Mouse (Mus musculus) liver, adult 2 months (tissue): ENCODE measurements around the gene Tgtp1. TPM values are rescaled to one million over a fixed set of nuclear protein-coding genes. Genes with fewer than 3 reads are reported as not detected.
"Not testable (repeated sequence)": the region's sequence is repeated elsewhere in the genome, so short reads cannot be mapped to it uniquely, and the experiment has no call there.

Experiments used
- DNase-seq: peaks from one replicate; pipeline ENCODE4 v3.0.0-alpha.2; 2011; ENCODE audit warnings: low read depth, low spot score; ENCODE audit errors: extremely low read depth
- H3K27ac ChIP-seq: fragments of 200-500 bp; replicated peaks from 2 replicates; pipeline ENCODE4 v1.5.1; 2012; ENCODE audit warnings: low read depth, mild to moderate bottlenecking, control low read depth, inconsistent platforms, low read length; ENCODE audit not compliant: insufficient read depth
- H3K27me3 ChIP-seq: fragments of 200-500 bp; 2 replicates; pipeline ENCODE4 v1.6.1; 2012; ENCODE audit warnings: mild to moderate bottlenecking, moderate library complexity, low read length, inconsistent platforms; ENCODE audit not compliant: control insufficient read depth, insufficient read depth
- H3K36me3 ChIP-seq: fragments of 200-500 bp; 2 replicates; pipeline ENCODE4 v1.6.1; 2012; ENCODE audit warnings: low read length, inconsistent platforms; ENCODE audit not compliant: control insufficient read depth, insufficient read depth
- H3K4me1 ChIP-seq: fragments of 200-500 bp; 2 replicates; pipeline ENCODE4 v1.6.1; 2011; ENCODE audit warnings: low read length; ENCODE audit not compliant: control insufficient read depth, insufficient read depth
- H3K4me3 ChIP-seq: fragments of 200-500 bp; 2 replicates; pipeline ENCODE4 v1.5.1; 2011; ENCODE audit warnings: low read depth, mild to moderate bottlenecking, control low read depth, low read length, moderate library complexity; ENCODE audit not compliant: insufficient read depth
- H3K79me2 ChIP-seq: fragments of 200-500 bp; 2 replicates; pipeline ENCODE4 v1.6.1; 2012; ENCODE audit warnings: inconsistent platforms, mild to moderate bottlenecking, low read length, moderate library complexity; ENCODE audit not compliant: control insufficient read depth, insufficient read depth
- H3K9ac ChIP-seq: fragments of 200-500 bp; 2 replicates; pipeline ENCODE4 v1.6.1; 2012; ENCODE audit warnings: low read depth, mild to moderate bottlenecking, control low read depth, inconsistent platforms, low read length
- WGBS: fragments of 180-500 bp; shearing (Covaris S2); methylation state at CpG from one replicate; pipeline ENCODE4 v1.1.7; 2018; 5-methylcytosine and 5-hydroxymethylcytosine counted together
- polyA plus RNA-seq: library from polyadenylated mRNA; depleted of rRNA; stranded (reverse); fragments of >200 nt; gene quantifications from 2 replicates; pipeline ENCODE4 v1.2.3, GENCODE M21; 2012; rRNA removed
- total RNA-seq: library from RNA; depleted of rRNA; stranded (reverse); fragments of >200 nt; gene quantifications from 2 replicates; pipeline ENCODE4 v1.2.3, GENCODE M21; 2014; rRNA removed

Gene Tgtp1
- total RNA-seq = 9.8 and 11.1 TPM in 2 replicates
- polyA plus RNA-seq = 1.4 and 2.8 TPM in 2 replicates

DNA sequence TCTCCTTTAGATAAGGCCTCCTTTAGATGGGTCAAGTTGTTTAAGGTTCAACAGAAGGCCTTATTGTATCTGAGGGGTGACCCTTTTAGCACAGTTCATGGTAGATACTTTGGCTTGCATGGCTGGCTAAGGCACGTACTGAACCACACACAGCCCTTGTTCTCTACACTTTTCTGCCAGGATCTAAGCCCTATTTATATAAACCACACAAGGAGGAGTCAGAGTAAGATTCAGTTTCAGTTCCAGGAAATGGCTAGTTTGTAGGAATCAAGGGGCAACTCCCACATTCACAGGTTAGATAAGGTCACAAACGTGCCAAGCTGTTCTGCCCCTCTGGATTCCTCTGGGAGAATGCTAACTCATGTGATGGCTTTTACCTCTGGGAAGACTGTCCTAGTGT lies at the start of gene Tgtp1:
Gene Tgtp1, minus strand, starts transcription at position 155 of the 400 bp plus-strand sequence.
- H3K36me3 ChIP-seq, H3K9ac ChIP-seq, H3K27ac ChIP-seq, H3K27me3 ChIP-seq, DNase-seq, H3K79me2 ChIP-seq, H3K4me1 ChIP-seq, H3K4me3 ChIP-seq: not testable (repeated sequence)
- WGBS = 44% methylated on average over 2 of the region's 2 CpGs

- not testable (repeated sequence) for DNase-seq, H3K4me1 ChIP-seq, H3K36me3 ChIP-seq
These were observed 18.1 kb upstream of the Tgtp1 start for GRCm38 (mm10) chr11:49012074-49012473.

GRCm38 (mm10) chr11:49006785-49007184 lies 12.8 kb upstream of the Tgtp1 start:
- not testable (repeated sequence) for H3K36me3 ChIP-seq, H3K9ac ChIP-seq

More at GRCm38 (mm10) chr11:49012074-49012473, 18.1 kb upstream of the Tgtp1 start:
- H3K79me2 ChIP-seq, H3K27ac ChIP-seq, H3K9ac ChIP-seq, H3K4me3 ChIP-seq, H3K27me3 ChIP-seq: not testable (repeated sequence)

DNA sequence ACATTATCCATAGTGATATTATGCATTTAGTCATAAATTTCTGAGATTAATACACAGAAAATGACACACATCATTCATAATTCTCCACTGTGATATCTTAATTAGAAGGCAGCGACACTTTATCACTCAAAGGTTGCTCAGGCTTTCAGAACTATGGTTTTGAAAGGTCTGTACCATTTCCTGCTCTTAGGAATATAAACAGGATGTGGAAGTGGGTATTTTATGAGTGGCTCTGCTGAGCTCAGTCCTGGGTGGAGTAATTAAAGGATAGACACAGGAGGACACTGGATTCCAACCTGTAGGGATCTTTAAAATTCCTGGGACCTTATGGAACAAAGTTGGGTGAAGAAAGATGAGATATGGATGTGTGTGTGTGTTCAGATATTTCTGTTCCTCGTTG lies 12.3 kb upstream of the Tgtp1 start:
- WGBS = 63% methylated on average over 2 of the region's 2 CpGs
- not testable (repeated sequence) for H3K4me1 ChIP-seq, H3K9ac ChIP-seq, H3K27ac ChIP-seq, H3K79me2 ChIP-seq, H3K27me3 ChIP-seq, H3K4me3 ChIP-seq, H3K36me3 ChIP-seq, DNase-seq

More at GRCm38 (mm10) chr11:49006785-49007184, 12.8 kb upstream of the Tgtp1 start:
- H3K79me2 ChIP-seq, H3K4me1 ChIP-seq, H3K27me3 ChIP-seq, H3K4me3 ChIP-seq, H3K27ac ChIP-seq, DNase-seq: not testable (repeated sequence)
- WGBS = 0% methylated on average over 1 of the region's 1 CpGs

DNA sequence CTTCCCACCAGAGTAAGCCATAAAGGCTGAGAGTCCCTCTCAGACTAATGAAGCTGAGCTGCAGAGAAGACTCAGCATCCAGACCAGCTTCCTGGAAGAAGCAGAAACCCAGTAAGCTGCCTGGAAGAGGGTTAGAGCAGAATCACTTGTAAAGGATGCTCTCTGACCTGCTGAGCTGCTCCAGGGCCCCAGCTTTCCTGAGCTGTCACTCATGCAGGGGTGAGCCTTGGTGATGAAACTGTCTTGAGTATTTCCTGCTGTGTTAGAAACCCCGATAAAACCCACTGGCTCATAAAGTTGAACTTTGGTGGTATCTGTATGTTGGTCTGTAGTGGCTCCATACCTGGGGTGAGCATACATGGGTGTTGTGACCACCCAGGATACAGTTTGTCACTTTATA lies 6.4 kb upstream of the Tgtp1 start:
- not testable (repeated sequence) for H3K4me3 ChIP-seq, H3K27ac ChIP-seq, H3K36me3 ChIP-seq, H3K9ac ChIP-seq, H3K4me1 ChIP-seq, DNase-seq, H3K27me3 ChIP-seq, H3K79me2 ChIP-seq
- WGBS = 69% methylated on average over 1 of the region's 1 CpGs

- H3K9ac ChIP-seq, H3K27ac ChIP-seq, DNase-seq, H3K4me3 ChIP-seq, H3K27me3 ChIP-seq, H3K36me3 ChIP-seq, H3K4me1 ChIP-seq, H3K79me2 ChIP-seq: not testable (repeated sequence)
- WGBS = 84% methylated on average over 10 of the region's 10 CpGs
These were observed 676 bp downstream of the Tgtp1 start for GRCm38 (mm10) chr11:48993296-48993695.

GRCm38 (mm10) chr11:48991740-48992520 lies 2.0 kb downstream of the Tgtp1 start, which contains the start of gene Gm12185:
Gm12185 (minus strand) TSS chr11:48992226.
- H3K36me3 ChIP-seq, H3K4me1 ChIP-seq, H3K4me3 ChIP-seq, H3K27ac ChIP-seq, H3K9ac ChIP-seq, H3K79me2 ChIP-seq, H3K27me3 ChIP-seq: not testable (repeated sequence)
- WGBS = 16% methylated on average over 4 of the region's 4 CpGs
- peak; percentile 58 for DNase-seq

- not testable (repeated sequence) for H3K27ac ChIP-seq, DNase-seq, H3K79me2 ChIP-seq, H3K9ac ChIP-seq, H3K27me3 ChIP-seq, H3K4me3 ChIP-seq, H3K36me3 ChIP-seq, H3K4me1 ChIP-seq
- 61% methylated on average over 2 of the region's 2 CpGs for WGBS
These were observed 4.0 kb downstream of the Tgtp1 start for GRCm38 (mm10) chr11:48989981-48990380.

- not testable (repeated sequence) for H3K9ac ChIP-seq, H3K27ac ChIP-seq, H3K27me3 ChIP-seq, H3K79me2 ChIP-seq, H3K36me3 ChIP-seq, H3K4me1 ChIP-seq, DNase-seq, H3K4me3 ChIP-seq
- WGBS = 77% methylated on average over 2 of the region's 3 CpGs
These were observed 5.8 kb downstream of the Tgtp1 start for GRCm38 (mm10) chr11:48988219-48988618.
